Mouse (Mus musculus) cortical plate, adult 2 months (tissue): ENCODE measurements around the gene Nolc1. TPM values are rescaled to one million over a fixed set of nuclear protein-coding genes. Genes with fewer than 3 reads are reported as not detected.
A peak's percentile ranks its signal among the peaks of the same experiment; 100 is the strongest.

ENCODE experiments used
- H3K27ac ChIP-seq: fragments of 200-500 bp; 2 replicates; pipeline ENCODE4 v1.5.1; 2012; ENCODE audit warnings: low read length, control low read depth, inconsistent platforms; ENCODE audit not compliant: insufficient read depth
- H3K4me1 ChIP-seq: fragments of 200-500 bp; 2 replicates; pipeline ENCODE4 v1.6.1; 2011; ENCODE audit warnings: low read length; ENCODE audit not compliant: control insufficient read depth, insufficient read depth
- H3K4me3 ChIP-seq: fragments of 200-500 bp; 2 replicates; pipeline ENCODE4 v1.5.1; 2011; ENCODE audit warnings: mild to moderate bottlenecking, low read length, control low read depth; ENCODE audit not compliant: insufficient read depth
- CTCF ChIP-seq: fragments of 200-500 bp; IDR thresholded peaks from 2 replicates; pipeline ENCODE4 v1.5.1; 2011; ENCODE audit warnings: mild to moderate bottlenecking, control low read depth, low read length; ENCODE audit not compliant: insufficient read depth; ENCODE audit errors: extremely low read depth
- POLR2A ChIP-seq: fragments of 200-500 bp; IDR thresholded peaks from 2 replicates; pipeline ENCODE4 v1.6.1; 2011; ENCODE audit warnings: mild to moderate bottlenecking, low read length, control low read depth; ENCODE audit not compliant: insufficient read depth; ENCODE audit errors: extremely low read depth
- polyA plus RNA-seq: library from polyadenylated mRNA; depleted of rRNA; stranded (reverse); fragments of >200 nt; gene quantifications from 2 replicates; pipeline ENCODE4 v1.2.3, GENCODE M21; 2012; rRNA removed

The Nolc1 gene
- polyA plus RNA-seq = 37.5 and 38.3 TPM in 2 replicates

DNA sequence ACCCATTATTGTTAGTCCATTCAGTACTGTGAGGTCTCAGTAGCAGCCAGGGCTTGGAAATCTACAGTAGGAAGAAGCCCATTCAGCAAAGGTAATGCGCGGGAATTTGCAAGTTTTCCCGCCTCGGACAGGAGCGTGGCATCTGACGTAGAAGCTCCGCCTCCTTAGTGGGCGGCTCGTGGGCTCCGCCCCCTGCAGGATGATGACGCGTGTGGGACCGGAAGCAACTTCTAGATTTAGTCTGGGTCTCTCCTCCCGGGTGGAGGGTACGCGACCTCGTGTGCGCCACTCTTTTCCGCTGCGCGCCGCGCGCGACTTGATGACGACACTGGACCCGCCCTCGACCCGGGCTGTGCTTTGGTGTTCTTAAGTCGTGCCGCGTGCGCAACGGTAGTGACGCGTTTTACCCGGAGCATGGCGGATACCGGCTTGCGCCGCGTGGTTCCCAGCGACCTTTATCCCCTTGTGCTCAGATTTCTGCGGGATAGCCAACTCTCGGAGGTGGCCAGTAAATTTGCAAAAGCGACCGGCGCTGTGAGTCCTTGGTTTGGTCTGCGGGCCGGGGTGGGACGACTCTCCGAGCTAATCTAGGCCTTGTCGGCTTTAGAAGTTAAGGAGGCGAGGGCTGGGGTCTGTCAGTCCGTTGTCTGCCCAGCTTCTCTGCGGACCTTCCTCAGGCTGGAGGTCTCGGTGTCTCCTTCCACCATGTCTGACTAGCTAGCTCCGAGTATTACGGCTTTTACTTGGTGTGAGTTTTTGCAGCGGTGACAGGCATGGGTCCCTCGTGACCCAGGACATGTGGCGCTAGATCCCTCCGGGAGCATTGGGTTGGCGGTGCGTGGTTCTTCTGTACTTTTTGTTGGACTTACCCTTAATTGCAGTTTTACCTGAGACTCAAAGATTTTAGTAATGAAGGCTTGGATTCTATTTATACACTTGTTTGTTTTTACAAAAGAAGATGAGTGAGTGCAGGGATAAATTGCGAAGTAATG is at the start of gene Nolc1:
Nolc1 (plus strand) TSS at position 248 of the 992 bp plus-strand sequence.
- Histone ChIP-seq H3K4me3 (peak within 1 kb of the TSS; percentile 81), H3K4me1 (peaks cover 6% of the 10 kb centered on the region; the same call in 1 of the 2 replicates), H3K27ac (no peak within 1 kb of the TSS)
- peak; percentile 75; the same call in 1 of the 2 replicates for TF ChIP-seq POLR2A
- TF ChIP-seq CTCF = no peak

- TF ChIP-seq POLR2A (no peak), CTCF (no peak)
- Histone ChIP-seq H3K27ac (no peak overlapping the region), H3K4me3 (no peak overlapping the region), H3K4me1 (no peaks in the 10 kb centered on the region)
These were observed 49.1 kb upstream of the Nolc1 start for GRCm38 (mm10) chr19:46026567-46026966.

GRCm38 (mm10) chr19:46028747-46029320 is 46.8 kb upstream of the Nolc1 start:
- TF ChIP-seq POLR2A (no peak), CTCF (0 out of 2 replicates have a peak, but pooled peaks have one; percentile 6)
- no peak overlapping the region for H3K4me3 ChIP-seq
- H3K27ac ChIP-seq = no peak overlapping the region
- H3K4me1 ChIP-seq = no peaks in the 10 kb centered on the region

- Histone ChIP-seq H3K27ac (no peak overlapping the region), H3K4me1 (no peaks in the 10 kb centered on the region), H3K4me3 (no peak overlapping the region)
- TF ChIP-seq POLR2A = no peak
- no peak for TF ChIP-seq CTCF
These were observed 46.0 kb upstream of the Nolc1 start for GRCm38 (mm10) chr19:46029652-46030051.

- H3K27ac ChIP-seq = no peak overlapping the region
- TF ChIP-seq CTCF (no peak), POLR2A (no peak)
- H3K4me3 ChIP-seq = no peak overlapping the region
- H3K4me1 ChIP-seq = no peaks in the 10 kb centered on the region
These were observed 45.3 kb upstream of the Nolc1 start for GRCm38 (mm10) chr19:46030196-46030983.

- Histone ChIP-seq H3K4me3 (no peak overlapping the region), H3K4me1 (peaks cover 2% of the 10 kb centered on the region; the same call in 1 of the 2 replicates), H3K27ac (no peak overlapping the region)
- TF ChIP-seq CTCF (no peak), POLR2A (no peak)
These were observed 43.8 kb upstream of the Nolc1 start for GRCm38 (mm10) chr19:46031689-46032432.

- H3K27ac ChIP-seq = no peak overlapping the region
- no peak overlapping the region for H3K4me3 ChIP-seq
- peaks cover 7% of the 10 kb centered on the region for H3K4me1 ChIP-seq
- TF ChIP-seq CTCF (no peak), POLR2A (no peak)
These were observed 42.7 kb upstream of the Nolc1 start for GRCm38 (mm10) chr19:46032731-46033510.

- no peak overlapping the region for H3K4me3 ChIP-seq
These were observed 41.8 kb upstream of the Nolc1 start for GRCm38 (mm10) chr19:46033911-46034310.

More at GRCm38 (mm10) chr19:46033911-46034310, 41.8 kb upstream of the Nolc1 start:
- H3K4me1 ChIP-seq = peaks cover 15% of the 10 kb centered on the region
- no peak for TF ChIP-seq CTCF
- no peak for TF ChIP-seq POLR2A
- H3K27ac ChIP-seq = no peak overlapping the region
